Mouse (Mus musculus) CD8-positive naive resting alpha-beta T cell, adult 2 months (primary cell): Measurements from ENCODE around the gene Igdcc3.

Experiments
- DNase-seq, 2 experiments: peaks; one replicate each; pipeline ENCODE4 v3.0.0; 2022; ENCODE audit warnings: low read depth in 2 of 2, low spot score in 2 of 2

The Igdcc3 gene

DNA sequence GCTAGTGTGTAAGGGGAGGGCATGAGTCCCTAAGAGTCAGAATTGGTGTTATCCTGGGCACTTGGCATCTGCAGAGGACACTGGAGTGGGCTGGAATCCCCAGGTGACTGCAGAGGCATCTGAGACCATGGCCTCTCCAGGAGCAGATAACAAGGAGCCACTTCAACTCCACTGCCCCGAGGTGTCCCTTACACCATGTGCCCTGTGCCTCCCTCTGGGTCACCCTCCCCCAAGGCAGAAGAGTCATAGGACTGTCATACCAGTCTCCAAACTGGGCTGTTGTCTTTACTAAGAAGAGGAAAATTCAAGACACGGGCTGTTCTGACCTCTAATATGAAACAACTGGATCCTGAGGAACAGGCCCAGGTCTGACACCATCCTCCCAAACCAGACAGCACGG is 93.7 kb downstream of the Igdcc3 start:
- no peak for DNase-seq
